Mouse (Mus musculus): ENCODE data around the gene Gbp7.
"Not testable (repeated sequence)": the region's sequence is repeated elsewhere in the genome, so short reads cannot be mapped to it uniquely, and the experiment has no call there.

Gbp7 gene

GRCm38 (mm10) chr3:142530087-142530953 lies at the start of gene Gbp7:
Gbp7 (plus strand) TSS chr3:142530342.
- DNase-seq, result peak; percentile 50 to 53

GRCm38 (mm10) chr3:142490465-142490864 lies 39.7 kb upstream of the Gbp7 start:
- DNase-seq, result peak; percentile 63 to 66

- DNase-seq, result peak; percentile 40 to 57
These were observed 36.5 kb upstream of the Gbp7 start, which contains the start of gene Gbp5 for GRCm38 (mm10) chr3:142493536-142494061. Gbp5 (plus strand) TSS chr3:142493978.

GRCm38 (mm10) chr3:142495146-142495655 lies 34.9 kb upstream of the Gbp7 start:
- DNase-seq, result no peak

- peak in 1 of 2 experiments; percentile 30 for DNase-seq
These were observed 33.7 kb upstream of the Gbp7 start for GRCm38 (mm10) chr3:142496113-142497101.

- peak; percentile 25 to 27 for DNase-seq
These were observed 32.9 kb upstream of the Gbp7 start for GRCm38 (mm10) chr3:142497123-142497841.

GRCm38 (mm10) chr3:142498941-142499340 lies 31.2 kb upstream of the Gbp7 start:
- DNase-seq, result no peak

- no peak for DNase-seq
These were observed 2.0 kb upstream of the Gbp7 start for GRCm38 (mm10) chr3:142528116-142528515.

- no peak for DNase-seq
These were observed 545 bp upstream of the Gbp7 start for GRCm38 (mm10) chr3:142529597-142529996.

- DNase-seq, result no peak
These were observed 1.5 kb downstream of the Gbp7 start for GRCm38 (mm10) chr3:142531595-142531994.

- no peak for DNase-seq
These were observed 3.0 kb downstream of the Gbp7 start for GRCm38 (mm10) chr3:142533185-142533584.

- DNase-seq, result no peak
These were observed 5.5 kb downstream of the Gbp7 start for GRCm38 (mm10) chr3:142535667-142536066.

GRCm38 (mm10) chr3:142541391-142541790 lies 11.2 kb downstream of the Gbp7 start:
- DNase-seq, result no peak

- DNase-seq, result not testable (repeated sequence)
These were observed 12.6 kb downstream of the Gbp7 start for GRCm38 (mm10) chr3:142542776-142543175.

- no peak for DNase-seq
These were observed 16.5 kb downstream of the Gbp7 start for GRCm38 (mm10) chr3:142546690-142547089.

GRCm38 (mm10) chr3:142550052-142550676 lies 20.0 kb downstream of the Gbp7 start:
- DNase-seq, result no peak

- DNase-seq, result no peak
These were observed 24.5 kb downstream of the Gbp7 start for GRCm38 (mm10) chr3:142554601-142555000.

GRCm38 (mm10) chr3:142555623-142556022 lies 25.5 kb downstream of the Gbp7 start:
- no peak for DNase-seq

- peak; percentile 13 to 23 for DNase-seq
These were observed 29.6 kb downstream of the Gbp7 start, which contains the start of gene Gbp3 for GRCm38 (mm10) chr3:142559632-142560228. Gbp3 (plus strand) TSS chr3:142560026.

- peak; percentile 89 for DNase-seq
These were observed 30.3 kb downstream of the Gbp7 start for GRCm38 (mm10) chr3:142560296-142560948.
